Mouse (Mus musculus): Measurements from ENCODE around the gene Cdc40.

GRCm38 (mm10) chr10:40805221-40805620 lies 77.9 kb downstream of the Cdc40 start:
- no peak for TF ChIP-seq POLR2A (IDR thresholded peaks at IDR 0.05; ENCODE audit: low read depth, low read length)
- TF ChIP-seq CTCF (IDR thresholded peaks at IDR 0.05; ENCODE audit: borderline replicate concordance, insufficient read depth, low read length): no peak

Data from embryonic fibroblast, embryonic 13.5 days (primary cell).